Mouse (Mus musculus): Measurements from ENCODE around the gene D430042O09Rik. TPM values are rescaled to one million over a fixed set of nuclear protein-coding genes. Genes with fewer than 3 reads are reported as not detected.

The D430042O09Rik gene
- polyA plus RNA-seq, 1 experiment from 2014 or later, result 8.7 TPM

GRCm38 (mm10) chr7:125722127-125722526 is 14.4 kb downstream of the D430042O09Rik start:
- ATAC-seq (replicated peaks; ENCODE audit: insufficient number of reproducible peaks, low FRiP score, low TSS enrichment), result no peak
- Histone ChIP-seq H3K4me2 (no peak overlapping the region), H3K4me1 (ENCODE audit: control insufficient read depth, insufficient read depth, low read length) (peaks cover 27% of the 10 kb centered on the region)

GRCm38 (mm10) chr7:125723189-125723972 is 15.7 kb downstream of the D430042O09Rik start:
- H3K27me3 ChIP-seq (ENCODE audit: control insufficient read depth, insufficient read depth, low read length), result no peaks in the 10 kb centered on the region
- no peaks in the 10 kb centered on the region for H3K9me3 ChIP-seq (replicated peaks; ENCODE audit: control insufficient read depth, low read length)
- no peak overlapping the region for H3K27ac ChIP-seq (ENCODE audit: low read depth, low read length)
- peaks cover 27% of the 10 kb centered on the region for H3K4me1 ChIP-seq (ENCODE audit: control insufficient read depth, insufficient read depth, low read length)
- no peak overlapping the region for H3K4me3 ChIP-seq (ENCODE audit: low read depth, low read length)
- H3K4me2 ChIP-seq, result no peak overlapping the region
- 45% methylated on average over 5 of the region's 5 CpGs for WGBS (ENCODE audit: insufficient replicate concordance)
- no peak for ATAC-seq (replicated peaks; ENCODE audit: insufficient number of reproducible peaks, low FRiP score, low TSS enrichment)
- no peak overlapping the region for H3K9ac ChIP-seq (ENCODE audit: low read depth, low read length)
- H3K36me3 ChIP-seq (ENCODE audit: control insufficient read depth, insufficient read depth, low read length), result no peaks in the 10 kb centered on the region

More at GRCm38 (mm10) chr7:125722127-125722526, 14.4 kb downstream of the D430042O09Rik start:
- Histone ChIP-seq H3K27ac (ENCODE audit: low read depth, low read length) (no peak overlapping the region), H3K9ac (ENCODE audit: low read depth, low read length) (no peak overlapping the region), H3K36me3 (ENCODE audit: control insufficient read depth, insufficient read depth, low read length) (no peaks in the 10 kb centered on the region), H3K4me3 (ENCODE audit: low read depth, low read length) (no peak overlapping the region), H3K27me3 (ENCODE audit: control insufficient read depth, insufficient read depth, low read length) (no peaks in the 10 kb centered on the region), H3K9me3 (replicated peaks; ENCODE audit: control insufficient read depth, low read length) (no peaks in the 10 kb centered on the region)

GRCm38 (mm10) chr7:125731679-125732078 is 24.0 kb downstream of the D430042O09Rik start:
- Histone ChIP-seq H3K9ac (ENCODE audit: low read depth, low read length) (no peak overlapping the region), H3K36me3 (ENCODE audit: control insufficient read depth, insufficient read depth, low read length) (no peaks in the 10 kb centered on the region), H3K4me3 (ENCODE audit: low read depth, low read length) (no peak overlapping the region), H3K4me2 (no peak overlapping the region), H3K27ac (ENCODE audit: low read depth, low read length) (no peak overlapping the region), H3K27me3 (ENCODE audit: control insufficient read depth, insufficient read depth, low read length) (no peaks in the 10 kb centered on the region), H3K4me1 (ENCODE audit: control insufficient read depth, insufficient read depth, low read length) (peaks cover 13% of the 10 kb centered on the region; the same call in 1 of the 2 replicates), H3K9me3 (replicated peaks; ENCODE audit: control insufficient read depth, low read length) (no peaks in the 10 kb centered on the region)
- ATAC-seq (replicated peaks; ENCODE audit: insufficient number of reproducible peaks, low FRiP score, low TSS enrichment), result no peak

- WGBS (ENCODE audit: insufficient replicate concordance), result 81% methylated on average over 4 of the region's 4 CpGs
These were observed 26.1 kb downstream of the D430042O09Rik start for GRCm38 (mm10) chr7:125733791-125734190.

GRCm38 (mm10) chr7:125736366-125737015 is 28.8 kb downstream of the D430042O09Rik start:
- no peak overlapping the region for H3K4me3 ChIP-seq (ENCODE audit: low read depth, low read length)
- H3K27ac ChIP-seq (ENCODE audit: low read depth, low read length), result no peak overlapping the region
- H3K4me1 ChIP-seq (ENCODE audit: control insufficient read depth, insufficient read depth, low read length), result peaks cover 14% of the 10 kb centered on the region; the same call in 1 of the 2 replicates
- no peak overlapping the region for H3K9ac ChIP-seq (ENCODE audit: low read depth, low read length)
- ATAC-seq (replicated peaks; ENCODE audit: insufficient number of reproducible peaks, low FRiP score, low TSS enrichment), result no peak
- H3K27me3 ChIP-seq (ENCODE audit: control insufficient read depth, insufficient read depth, low read length), result no peaks in the 10 kb centered on the region
- H3K4me2 ChIP-seq, result no peak overlapping the region
- H3K36me3 ChIP-seq (ENCODE audit: control insufficient read depth, insufficient read depth, low read length), result no peaks in the 10 kb centered on the region
- no peaks in the 10 kb centered on the region for H3K9me3 ChIP-seq (replicated peaks; ENCODE audit: control insufficient read depth, low read length)
- WGBS (ENCODE audit: insufficient replicate concordance), result 76% methylated on average over 4 of the region's 4 CpGs

More at GRCm38 (mm10) chr7:125733791-125734190, 26.1 kb downstream of the D430042O09Rik start:
- ATAC-seq (replicated peaks; ENCODE audit: insufficient number of reproducible peaks, low FRiP score, low TSS enrichment), result no peak
- Histone ChIP-seq H3K9ac (ENCODE audit: low read depth, low read length) (no peak overlapping the region), H3K36me3 (ENCODE audit: control insufficient read depth, insufficient read depth, low read length) (no peaks in the 10 kb centered on the region), H3K4me1 (ENCODE audit: control insufficient read depth, insufficient read depth, low read length) (peaks cover 10% of the 10 kb centered on the region; the same call in 1 of the 2 replicates), H3K4me2 (no peak overlapping the region), H3K9me3 (replicated peaks; ENCODE audit: control insufficient read depth, low read length) (no peaks in the 10 kb centered on the region), H3K4me3 (ENCODE audit: low read depth, low read length) (no peak overlapping the region), H3K27me3 (ENCODE audit: control insufficient read depth, insufficient read depth, low read length) (no peaks in the 10 kb centered on the region), H3K27ac (ENCODE audit: low read depth, low read length) (no peak overlapping the region)

- Histone ChIP-seq H3K9me3 (replicated peaks; ENCODE audit: control insufficient read depth, low read length) (no peaks in the 10 kb centered on the region), H3K4me2 (no peak overlapping the region), H3K4me3 (ENCODE audit: low read depth, low read length) (no peak overlapping the region), H3K27me3 (ENCODE audit: control insufficient read depth, insufficient read depth, low read length) (no peaks in the 10 kb centered on the region), H3K4me1 (ENCODE audit: control insufficient read depth, insufficient read depth, low read length) (peaks cover 4% of the 10 kb centered on the region; the same call in 1 of the 2 replicates), H3K36me3 (ENCODE audit: control insufficient read depth, insufficient read depth, low read length) (no peaks in the 10 kb centered on the region), H3K27ac (ENCODE audit: low read depth, low read length) (no peak overlapping the region), H3K9ac (ENCODE audit: low read depth, low read length) (no peak overlapping the region)
- 78% methylated on average over 2 of the region's 2 CpGs for WGBS (ENCODE audit: insufficient replicate concordance)
- ATAC-seq (replicated peaks; ENCODE audit: insufficient number of reproducible peaks, low FRiP score, low TSS enrichment), result no peak
These were observed 32.8 kb downstream of the D430042O09Rik start for GRCm38 (mm10) chr7:125740521-125740920.

GRCm38 (mm10) chr7:125741271-125741703 is 33.6 kb downstream of the D430042O09Rik start:
- Histone ChIP-seq H3K9me3 (replicated peaks; ENCODE audit: control insufficient read depth, low read length) (no peaks in the 10 kb centered on the region), H3K4me3 (ENCODE audit: low read depth, low read length) (no peak overlapping the region), H3K4me1 (ENCODE audit: control insufficient read depth, insufficient read depth, low read length) (peaks cover 4% of the 10 kb centered on the region; the same call in 1 of the 2 replicates), H3K9ac (ENCODE audit: low read depth, low read length) (no peak overlapping the region), H3K4me2 (no peak overlapping the region), H3K27ac (ENCODE audit: low read depth, low read length) (no peak overlapping the region), H3K27me3 (ENCODE audit: control insufficient read depth, insufficient read depth, low read length) (no peaks in the 10 kb centered on the region), H3K36me3 (ENCODE audit: control insufficient read depth, insufficient read depth, low read length) (no peaks in the 10 kb centered on the region)
- ATAC-seq (replicated peaks; ENCODE audit: insufficient number of reproducible peaks, low FRiP score, low TSS enrichment), result no peak
- WGBS (ENCODE audit: insufficient replicate concordance), result 28% methylated on average over 1 of the region's 1 CpGs

- Histone ChIP-seq H3K4me1 (ENCODE audit: control insufficient read depth, insufficient read depth, low read length) (peaks cover 6% of the 10 kb centered on the region; the same call in 1 of the 2 replicates), H3K27me3 (ENCODE audit: control insufficient read depth, insufficient read depth, low read length) (no peaks in the 10 kb centered on the region), H3K36me3 (ENCODE audit: control insufficient read depth, insufficient read depth, low read length) (no peaks in the 10 kb centered on the region), H3K4me3 (ENCODE audit: low read depth, low read length) (no peak overlapping the region), H3K9ac (ENCODE audit: low read depth, low read length) (no peak overlapping the region), H3K27ac (ENCODE audit: low read depth, low read length) (no peak overlapping the region), H3K9me3 (replicated peaks; ENCODE audit: control insufficient read depth, low read length) (no peaks in the 10 kb centered on the region), H3K4me2 (no peak overlapping the region)
- no peak for ATAC-seq (replicated peaks; ENCODE audit: insufficient number of reproducible peaks, low FRiP score, low TSS enrichment)
- 88% methylated on average over 1 of the region's 1 CpGs for WGBS (ENCODE audit: insufficient replicate concordance)
These were observed 37.1 kb downstream of the D430042O09Rik start for GRCm38 (mm10) chr7:125744774-125745173.

Data from heart, embryonic 11.5 days (tissue).